Mouse (Mus musculus) cerebellum, adult 2 months (tissue): ENCODE results near the gene Mrps27.

Experiments used
- CTCF ChIP-seq: fragments of 200-500 bp; IDR thresholded peaks from 2 replicates; pipeline ENCODE4 v1.5.1; 2011; ENCODE audit warnings: low read depth, mild to moderate bottlenecking, control low read depth, low read length, moderate library complexity, borderline replicate concordance; ENCODE audit not compliant: insufficient read depth
- POLR2A ChIP-seq: fragments of 200-500 bp; IDR thresholded peaks from 2 replicates; pipeline ENCODE4 v1.6.1; 2011; ENCODE audit warnings: low read length, control low read depth, borderline replicate concordance; ENCODE audit not compliant: insufficient read depth

DNA sequence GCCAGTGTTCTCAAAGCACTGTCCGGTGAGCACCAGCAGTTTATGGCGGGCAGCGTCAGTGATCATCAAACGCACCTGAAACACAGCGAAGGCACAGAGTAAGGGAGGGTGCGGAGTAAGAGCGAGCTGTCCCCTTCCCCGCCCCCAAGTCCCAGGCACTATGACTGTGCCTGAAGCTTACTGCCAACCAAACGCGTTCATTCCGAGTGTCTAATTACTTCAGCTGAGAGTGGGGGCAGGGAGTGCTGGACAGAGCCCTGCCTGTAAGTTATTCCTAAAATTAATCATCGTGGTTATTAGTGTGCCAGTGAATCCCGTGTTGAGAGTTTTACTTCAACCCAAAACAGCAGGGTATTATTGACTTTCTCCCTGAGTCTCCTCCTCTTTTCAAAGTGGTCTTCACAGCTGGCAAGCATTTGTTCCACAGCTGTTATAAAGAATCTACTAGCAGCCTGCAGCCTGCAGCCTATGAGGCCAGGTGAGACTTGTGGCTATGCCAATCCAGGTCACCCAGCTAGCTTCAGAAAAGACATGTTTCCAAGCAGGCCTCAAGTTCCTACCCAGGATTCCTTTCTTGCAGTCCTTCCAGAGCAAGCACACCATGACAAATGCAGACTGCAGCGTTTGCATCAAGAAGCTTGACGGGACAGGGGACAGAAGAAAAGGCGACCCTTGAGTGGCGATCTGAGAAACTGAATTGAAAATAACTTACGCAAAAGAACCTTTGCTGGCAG lies 97.3 kb downstream of the Mrps27 start:
- no peak for TF ChIP-seq POLR2A
- TF ChIP-seq CTCF = no peak
